Mouse (Mus musculus): ENCODE results near the gene Fsd1. TPM values are rescaled to one million over a fixed set of nuclear protein-coding genes. Genes with fewer than 3 reads are reported as not detected.

Fsd1 gene
- polyA plus RNA-seq, 1 experiment from 2014 or later = 188 TPM

- Histone ChIP-seq H3K36me3 (ENCODE audit: control insufficient read depth, insufficient read depth, low read length) (peaks cover 6% of the 10 kb centered on the region; the same call in 1 of the 2 replicates), H3K9me3 (ENCODE audit: control insufficient read depth, low read length) (no peaks in the 10 kb centered on the region), H3K27ac (ENCODE audit: low read depth, low read length) (peak within 1 kb of the TSS; percentile 91), H3K9ac (replicated peaks; ENCODE audit: low read depth, low read length) (peak within 1 kb of the TSS; percentile 60), H3K27me3 (ENCODE audit: control insufficient read depth, insufficient read depth, low read length) (no peaks in the 10 kb centered on the region), H3K4me3 (ENCODE audit: low read depth, low read length) (peak within 1 kb of the TSS; percentile 49), H3K4me2 (ENCODE audit: low read depth, low read length) (peak within 1 kb of the TSS; percentile 79), H3K4me1 (ENCODE audit: control insufficient read depth, insufficient read depth, low read length) (peaks cover 14% of the 10 kb centered on the region)
- peak; percentile 91 for ATAC-seq (ENCODE audit: low read depth)
- WGBS = under 1% methylated on average over 45 of the region's 46 CpGs
These were observed 27.2 kb upstream of the Fsd1 start, which contains the start of gene Yju2 for GRCm38 (mm10) chr17:55958918-55959728. Gene Yju2 (plus strand): TSS chr17:55959099.

DNA sequence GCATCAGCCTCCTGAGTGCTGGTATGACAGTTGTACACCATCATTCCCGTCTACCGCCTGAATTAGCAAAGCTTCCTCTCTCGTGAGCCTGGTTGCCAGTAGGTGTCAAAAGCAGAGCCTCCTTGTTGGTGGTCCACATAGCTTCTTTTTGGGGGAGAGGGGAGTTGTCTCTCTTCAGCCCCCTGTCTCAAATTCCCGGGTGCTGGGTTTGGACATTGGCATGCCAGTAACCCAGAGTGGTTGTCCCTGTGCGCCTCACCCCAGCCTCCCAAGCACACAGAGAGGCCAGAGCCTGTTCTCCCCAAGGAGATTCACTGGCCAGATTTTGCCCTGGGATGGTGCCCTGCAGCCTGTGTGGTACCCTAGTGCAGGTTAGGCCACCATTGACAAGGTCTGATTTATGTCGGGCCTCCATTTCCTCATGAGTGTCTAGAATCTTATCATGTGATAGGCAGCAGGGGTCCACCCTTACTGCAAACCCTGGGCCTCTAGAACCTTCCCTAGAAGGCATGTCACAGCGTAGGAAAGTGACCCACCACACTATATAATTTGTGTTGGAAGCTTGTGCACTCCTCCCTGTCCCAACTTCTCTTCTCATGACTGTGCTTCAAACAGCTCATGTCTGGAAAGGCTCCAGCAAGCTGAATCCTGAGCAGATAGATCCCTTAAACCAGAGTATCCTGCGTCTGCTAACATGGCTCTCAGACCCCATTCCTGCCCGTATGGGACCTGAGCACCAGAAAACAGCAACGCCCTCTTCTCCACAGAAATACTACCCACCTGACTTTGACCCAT, 26.2 kb upstream of the Fsd1 start:
- no peaks in the 10 kb centered on the region for H3K27me3 ChIP-seq (ENCODE audit: control insufficient read depth, insufficient read depth, low read length)

GRCm38 (mm10) chr17:55960791-55961190, 25.5 kb upstream of the Fsd1 start:
- no peak overlapping the region for H3K4me3 ChIP-seq (ENCODE audit: low read depth, low read length)
- no peaks in the 10 kb centered on the region for H3K9me3 ChIP-seq (ENCODE audit: control insufficient read depth, low read length)
- peaks cover 14% of the 10 kb centered on the region for H3K4me1 ChIP-seq (ENCODE audit: control insufficient read depth, insufficient read depth, low read length)
- no peak for ATAC-seq (ENCODE audit: low read depth)
- H3K27ac ChIP-seq (ENCODE audit: low read depth, low read length) = no peak overlapping the region
- no peak overlapping the region for H3K4me2 ChIP-seq (ENCODE audit: low read depth, low read length)
- H3K36me3 ChIP-seq (ENCODE audit: control insufficient read depth, insufficient read depth, low read length) = peaks cover 6% of the 10 kb centered on the region; the same call in 1 of the 2 replicates
- H3K27me3 ChIP-seq (ENCODE audit: control insufficient read depth, insufficient read depth, low read length) = no peaks in the 10 kb centered on the region
- H3K9ac ChIP-seq (replicated peaks; ENCODE audit: low read depth, low read length) = no peak overlapping the region

More for the DNA sequence above, 26.2 kb upstream of the Fsd1 start:
- peak overlapping the region; percentile 60 for H3K9ac ChIP-seq (replicated peaks; ENCODE audit: low read depth, low read length)
- no peak for ATAC-seq (ENCODE audit: low read depth)
- H3K4me2 ChIP-seq (ENCODE audit: low read depth, low read length) = peak overlapping the region; percentile 38
- peaks cover 14% of the 10 kb centered on the region for H3K4me1 ChIP-seq (ENCODE audit: control insufficient read depth, insufficient read depth, low read length)
- peaks cover 6% of the 10 kb centered on the region; the same call in 1 of the 2 replicates for H3K36me3 ChIP-seq (ENCODE audit: control insufficient read depth, insufficient read depth, low read length)
- peak overlapping the region; percentile 49 for H3K4me3 ChIP-seq (ENCODE audit: low read depth, low read length)
- WGBS = 82% methylated on average over 10 of the region's 10 CpGs
- peak overlapping the region; percentile 91 for H3K27ac ChIP-seq (ENCODE audit: low read depth, low read length)
- H3K9me3 ChIP-seq (ENCODE audit: control insufficient read depth, low read length) = no peaks in the 10 kb centered on the region

DNA sequence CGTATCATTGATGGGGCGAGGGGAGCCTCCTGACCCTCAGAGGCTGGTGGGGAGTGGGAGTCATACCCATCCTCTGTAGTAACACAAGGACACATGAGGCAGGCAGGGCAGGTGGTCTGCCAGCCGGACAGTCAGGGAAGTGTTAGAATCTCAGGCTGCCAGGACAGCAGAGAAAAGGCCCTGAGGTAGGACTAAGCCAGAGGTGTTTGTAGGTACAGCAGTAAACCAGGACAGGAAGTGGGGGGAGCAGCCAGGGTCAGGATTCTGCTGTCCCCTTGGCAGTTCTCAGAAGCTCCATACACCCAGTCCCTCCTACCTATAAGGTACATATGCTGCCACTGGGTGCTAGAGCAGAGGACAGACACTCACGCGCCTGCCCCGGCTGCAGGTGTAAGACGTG, 24.7 kb upstream of the Fsd1 start:
- Histone ChIP-seq H3K27ac (ENCODE audit: low read depth, low read length) (no peak overlapping the region), H3K4me3 (ENCODE audit: low read depth, low read length) (no peak overlapping the region), H3K36me3 (ENCODE audit: control insufficient read depth, insufficient read depth, low read length) (peaks cover 6% of the 10 kb centered on the region; the same call in 1 of the 2 replicates), H3K9ac (replicated peaks; ENCODE audit: low read depth, low read length) (no peak overlapping the region), H3K27me3 (ENCODE audit: control insufficient read depth, insufficient read depth, low read length) (no peaks in the 10 kb centered on the region), H3K4me2 (ENCODE audit: low read depth, low read length) (no peak overlapping the region), H3K9me3 (ENCODE audit: control insufficient read depth, low read length) (no peaks in the 10 kb centered on the region), H3K4me1 (ENCODE audit: control insufficient read depth, insufficient read depth, low read length) (peaks cover 14% of the 10 kb centered on the region)
- no peak for ATAC-seq (ENCODE audit: low read depth)
- WGBS = 94% methylated on average over 7 of the region's 7 CpGs

DNA sequence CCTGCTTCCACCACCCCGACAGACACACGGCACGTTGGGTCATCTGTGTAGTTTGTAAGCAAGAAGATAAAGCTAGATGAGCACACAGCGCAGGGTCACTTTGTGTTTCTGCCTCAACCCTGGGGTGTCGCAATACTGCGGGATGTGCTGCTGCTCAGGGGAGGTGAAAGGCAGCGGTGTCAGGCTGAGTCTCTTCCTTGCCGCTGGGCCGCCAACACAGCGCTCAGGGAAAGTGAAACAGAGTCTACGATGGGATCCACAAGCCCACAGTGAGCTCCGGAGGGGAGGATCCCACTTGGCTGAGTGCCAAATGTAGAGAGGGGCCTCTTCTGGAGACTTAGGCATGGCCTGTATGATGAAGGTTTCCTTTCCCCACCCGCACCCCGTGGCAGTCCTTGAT, 23.1 kb upstream of the Fsd1 start:
- Histone ChIP-seq H3K9ac (replicated peaks; ENCODE audit: low read depth, low read length) (no peak overlapping the region), H3K4me1 (ENCODE audit: control insufficient read depth, insufficient read depth, low read length) (peaks cover 9% of the 10 kb centered on the region), H3K27me3 (ENCODE audit: control insufficient read depth, insufficient read depth, low read length) (no peaks in the 10 kb centered on the region), H3K4me2 (ENCODE audit: low read depth, low read length) (no peak overlapping the region), H3K27ac (ENCODE audit: low read depth, low read length) (no peak overlapping the region), H3K9me3 (ENCODE audit: control insufficient read depth, low read length) (no peaks in the 10 kb centered on the region), H3K36me3 (ENCODE audit: control insufficient read depth, insufficient read depth, low read length) (peaks cover 6% of the 10 kb centered on the region; the same call in 1 of the 2 replicates), H3K4me3 (ENCODE audit: low read depth, low read length) (no peak overlapping the region)
- WGBS = 79% methylated on average over 14 of the region's 14 CpGs
- no peak for ATAC-seq (ENCODE audit: low read depth)

DNA sequence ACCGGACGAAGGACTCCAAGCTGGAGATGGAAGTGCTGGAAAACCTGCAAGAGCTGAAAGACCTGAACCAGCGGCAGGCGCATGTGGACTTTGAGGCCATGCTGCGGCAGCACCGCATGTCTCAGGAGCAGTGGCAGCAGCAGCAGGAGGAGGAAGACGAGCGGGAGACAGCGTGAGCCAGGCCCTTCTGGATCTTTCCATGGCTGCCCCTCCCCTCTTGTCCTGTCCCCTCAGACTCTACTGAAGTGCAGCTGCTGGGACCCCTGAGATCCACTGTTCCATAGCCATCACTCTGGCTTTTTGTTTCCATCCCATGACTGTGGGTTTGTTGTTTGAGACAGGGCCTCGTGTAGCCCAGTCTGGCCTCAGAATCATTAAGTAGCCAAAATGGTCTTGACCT, 21.8 kb upstream of the Fsd1 start:
- Histone ChIP-seq H3K9me3 (ENCODE audit: control insufficient read depth, low read length) (no peaks in the 10 kb centered on the region), H3K27ac (ENCODE audit: low read depth, low read length) (no peak overlapping the region), H3K4me3 (ENCODE audit: low read depth, low read length) (no peak overlapping the region), H3K27me3 (ENCODE audit: control insufficient read depth, insufficient read depth, low read length) (no peaks in the 10 kb centered on the region), H3K4me1 (ENCODE audit: control insufficient read depth, insufficient read depth, low read length) (peaks cover 14% of the 10 kb centered on the region), H3K36me3 (ENCODE audit: control insufficient read depth, insufficient read depth, low read length) (peaks cover 6% of the 10 kb centered on the region; the same call in 1 of the 2 replicates), H3K9ac (replicated peaks; ENCODE audit: low read depth, low read length) (no peak overlapping the region), H3K4me2 (ENCODE audit: low read depth, low read length) (no peak overlapping the region)
- ATAC-seq (ENCODE audit: low read depth) = no peak
- WGBS = 92% methylated on average over 10 of the region's 10 CpGs

GRCm38 (mm10) chr17:55964996-55965395, 21.3 kb upstream of the Fsd1 start:
- no peak overlapping the region for H3K4me2 ChIP-seq (ENCODE audit: low read depth, low read length)
- WGBS = 83% methylated on average over 9 of the region's 9 CpGs
- H3K4me1 ChIP-seq (ENCODE audit: control insufficient read depth, insufficient read depth, low read length) = peaks cover 15% of the 10 kb centered on the region
- no peak overlapping the region for H3K4me3 ChIP-seq (ENCODE audit: low read depth, low read length)
- H3K27ac ChIP-seq (ENCODE audit: low read depth, low read length) = no peak overlapping the region
- H3K9me3 ChIP-seq (ENCODE audit: control insufficient read depth, low read length) = no peaks in the 10 kb centered on the region
- ATAC-seq (ENCODE audit: low read depth) = no peak
- no peak overlapping the region for H3K9ac ChIP-seq (replicated peaks; ENCODE audit: low read depth, low read length)
- peaks cover 6% of the 10 kb centered on the region; the same call in 1 of the 2 replicates for H3K36me3 ChIP-seq (ENCODE audit: control insufficient read depth, insufficient read depth, low read length)
- H3K27me3 ChIP-seq (ENCODE audit: control insufficient read depth, insufficient read depth, low read length) = no peaks in the 10 kb centered on the region

GRCm38 (mm10) chr17:55967186-55967585, 19.1 kb upstream of the Fsd1 start:
- Histone ChIP-seq H3K9ac (replicated peaks; ENCODE audit: low read depth, low read length) (no peak overlapping the region), H3K27ac (ENCODE audit: low read depth, low read length) (no peak overlapping the region), H3K27me3 (ENCODE audit: control insufficient read depth, insufficient read depth, low read length) (no peaks in the 10 kb centered on the region), H3K9me3 (ENCODE audit: control insufficient read depth, low read length) (no peaks in the 10 kb centered on the region), H3K4me2 (ENCODE audit: low read depth, low read length) (no peak overlapping the region), H3K4me3 (ENCODE audit: low read depth, low read length) (no peak overlapping the region), H3K36me3 (ENCODE audit: control insufficient read depth, insufficient read depth, low read length) (peaks cover 1% of the 10 kb centered on the region; the same call in 1 of the 2 replicates), H3K4me1 (ENCODE audit: control insufficient read depth, insufficient read depth, low read length) (peaks cover 20% of the 10 kb centered on the region)
- ATAC-seq (ENCODE audit: low read depth) = no peak
- WGBS = 97% methylated on average over 4 of the region's 4 CpGs

GRCm38 (mm10) chr17:55968210-55968609, 18.1 kb upstream of the Fsd1 start:
- H3K27ac ChIP-seq (ENCODE audit: low read depth, low read length) = no peak overlapping the region
- H3K9ac ChIP-seq (replicated peaks; ENCODE audit: low read depth, low read length) = no peak overlapping the region
- H3K4me3 ChIP-seq (ENCODE audit: low read depth, low read length) = no peak overlapping the region
- 40% methylated on average over 7 of the region's 7 CpGs for WGBS
- H3K9me3 ChIP-seq (ENCODE audit: control insufficient read depth, low read length) = no peaks in the 10 kb centered on the region
- peaks cover 20% of the 10 kb centered on the region for H3K4me1 ChIP-seq (ENCODE audit: control insufficient read depth, insufficient read depth, low read length)
- peaks cover 6% of the 10 kb centered on the region for H3K36me3 ChIP-seq (ENCODE audit: control insufficient read depth, insufficient read depth, low read length)
- no peaks in the 10 kb centered on the region for H3K27me3 ChIP-seq (ENCODE audit: control insufficient read depth, insufficient read depth, low read length)
- no peak overlapping the region for H3K4me2 ChIP-seq (ENCODE audit: low read depth, low read length)
- no peak for ATAC-seq (ENCODE audit: low read depth)
